Mouse (Mus musculus): Measurements from ENCODE around the gene Spata31d1a. TPM values are rescaled to one million over a fixed set of nuclear protein-coding genes. Genes with fewer than 3 reads are reported as not detected.

The Spata31d1a gene
- polyA plus RNA-seq, 1 experiment from 2014 or later: not detected

GRCm38 (mm10) chr13:59679306-59679705, 30.8 kb downstream of the Spata31d1a start:
- ATAC-seq (replicated peaks; ENCODE audit: low FRiP score): no peak
- WGBS: 66% methylated on average over 4 of the region's 4 CpGs

DNA sequence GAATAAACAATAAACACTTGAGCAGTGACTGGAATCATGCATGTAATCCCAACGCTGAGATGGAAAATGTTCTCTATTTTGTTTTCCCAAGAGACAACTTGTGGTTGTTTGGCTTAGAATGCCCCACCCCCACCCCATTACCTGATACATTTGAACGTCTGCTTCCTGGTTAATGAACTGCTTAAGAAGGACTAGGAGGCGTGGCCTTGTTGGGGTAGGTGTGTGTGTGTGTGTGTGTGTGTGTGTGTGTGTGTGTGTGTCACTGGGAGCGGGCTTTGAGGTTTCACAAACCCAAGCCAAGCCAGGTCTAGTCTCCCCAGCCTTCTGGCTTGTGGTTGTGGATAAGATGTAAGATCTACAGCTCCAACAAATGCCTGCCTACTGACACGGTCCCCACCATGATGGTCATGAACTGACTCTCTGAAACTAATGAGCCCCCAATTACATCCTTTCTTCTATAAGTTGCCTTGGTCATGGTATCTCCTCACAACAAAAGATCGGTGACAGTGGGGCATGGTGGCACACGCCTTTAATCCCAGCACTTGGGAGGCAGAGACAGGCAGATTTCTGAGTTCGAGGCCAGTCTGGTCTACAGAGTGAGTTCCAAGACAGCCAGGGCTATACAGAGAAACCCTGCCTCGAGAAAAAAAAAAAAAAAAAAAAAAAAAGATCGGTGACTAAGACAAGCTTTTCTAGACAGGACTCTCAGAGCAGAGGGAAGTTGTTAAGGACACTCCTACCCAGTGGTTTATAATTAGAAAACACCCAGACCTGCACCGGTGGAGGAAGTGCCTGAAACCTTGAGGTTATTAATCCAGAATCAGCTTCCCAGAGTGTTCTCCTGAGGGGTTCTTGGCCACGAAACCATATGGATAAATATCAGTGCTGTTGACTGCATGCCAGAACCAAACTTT, 33.6 kb downstream of the Spata31d1a start:
- Histone ChIP-seq H3K4me2 (ENCODE audit: low read depth, low read length, severe bottlenecking) (no peak overlapping the region), H3K27ac (ENCODE audit: low read depth, low read length) (no peak overlapping the region), H3K27me3 (ENCODE audit: control insufficient read depth, insufficient read depth, low read length) (no peaks in the 10 kb centered on the region), H3K4me1 (replicated peaks; ENCODE audit: control insufficient read depth, insufficient read depth, low read length) (peaks cover 8% of the 10 kb centered on the region), H3K9me3 (ENCODE audit: control insufficient read depth, low read length) (no peaks in the 10 kb centered on the region), H3K36me3 (ENCODE audit: control insufficient read depth, insufficient read depth, low read length) (no peaks in the 10 kb centered on the region), H3K4me3 (ENCODE audit: low read depth, low read length) (peak overlapping the region; percentile 72; the same call in 1 of the 2 replicates), H3K9ac (ENCODE audit: low read length) (no peak overlapping the region)
- DNase-seq (ENCODE audit: low spot score) (no peak), ATAC-seq (replicated peaks; ENCODE audit: low FRiP score) (no peak)
- 84% methylated on average over 12 of the region's 12 CpGs for WGBS

More at GRCm38 (mm10) chr13:59679306-59679705, 30.8 kb downstream of the Spata31d1a start:
- Histone ChIP-seq H3K4me1 (replicated peaks; ENCODE audit: control insufficient read depth, insufficient read depth, low read length) (no peaks in the 10 kb centered on the region), H3K4me2 (ENCODE audit: low read depth, low read length, severe bottlenecking) (no peak overlapping the region), H3K9ac (ENCODE audit: low read length) (no peak overlapping the region), H3K27me3 (ENCODE audit: control insufficient read depth, insufficient read depth, low read length) (no peaks in the 10 kb centered on the region), H3K4me3 (ENCODE audit: low read depth, low read length) (no peak overlapping the region), H3K27ac (ENCODE audit: low read depth, low read length) (no peak overlapping the region), H3K36me3 (ENCODE audit: control insufficient read depth, insufficient read depth, low read length) (no peaks in the 10 kb centered on the region), H3K9me3 (ENCODE audit: control insufficient read depth, low read length) (no peaks in the 10 kb centered on the region)
- DNase-seq (ENCODE audit: low spot score): no peak

DNA sequence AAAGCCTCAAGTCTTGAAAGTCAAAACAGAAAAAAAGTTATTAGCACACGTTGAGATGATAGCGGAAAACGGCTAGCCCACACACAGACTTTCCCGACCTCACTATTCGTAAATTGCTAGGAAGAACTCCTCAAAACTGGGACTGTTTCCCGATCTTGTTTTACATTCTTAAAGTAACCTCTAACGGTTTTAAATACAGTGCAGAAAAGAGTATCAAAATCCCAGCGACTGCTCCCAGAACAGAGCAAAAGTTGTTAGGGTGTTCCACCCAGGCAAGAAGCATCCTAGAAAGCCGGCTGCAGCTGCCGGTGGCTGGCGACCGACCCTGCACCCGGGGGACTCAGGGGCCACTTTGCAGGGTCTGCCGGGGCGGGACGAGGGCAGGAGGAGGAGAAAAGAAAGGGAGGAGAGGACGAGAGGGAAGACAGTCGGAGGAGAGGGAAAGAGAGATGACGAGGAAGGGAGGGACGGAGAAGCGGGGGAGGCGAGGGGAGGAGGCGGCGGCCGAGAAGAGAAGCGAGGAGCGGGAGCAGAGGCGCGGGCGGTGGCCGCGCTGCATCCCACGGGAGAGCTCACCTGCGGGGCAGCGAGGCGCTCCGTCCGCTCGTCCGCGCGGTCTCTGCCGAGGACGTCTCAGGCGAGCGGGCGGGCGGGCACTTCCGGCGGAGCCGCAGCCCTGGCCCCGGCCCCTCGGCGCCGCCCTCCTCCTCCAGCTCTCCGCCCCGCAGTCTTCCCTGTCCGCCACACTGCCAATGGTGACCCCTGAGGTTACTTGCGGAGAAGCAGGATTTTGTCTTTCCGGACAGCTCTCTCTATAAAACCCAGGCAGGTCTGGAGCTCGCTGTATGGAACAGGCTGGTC, 34.7 kb downstream of the Spata31d1a start, which contains the start of gene Golm1:
Gene Golm1, minus strand, starts transcription at position 661 of the 861 bp plus-strand sequence.
- H3K4me3 ChIP-seq (ENCODE audit: low read depth, low read length): peak within 1 kb of the TSS; percentile 72
- peaks cover 8% of the 10 kb centered on the region for H3K4me1 ChIP-seq (replicated peaks; ENCODE audit: control insufficient read depth, insufficient read depth, low read length)
- ATAC-seq (replicated peaks; ENCODE audit: low FRiP score) (peak; percentile 89), DNase-seq (ENCODE audit: low spot score) (peak; percentile 89)
- peak within 1 kb of the TSS; percentile 87 for H3K27ac ChIP-seq (ENCODE audit: low read depth, low read length)
- H3K27me3 ChIP-seq (ENCODE audit: control insufficient read depth, insufficient read depth, low read length): no peaks in the 10 kb centered on the region
- H3K9ac ChIP-seq (ENCODE audit: low read length): peak within 1 kb of the TSS; percentile 93
- H3K9me3 ChIP-seq (ENCODE audit: control insufficient read depth, low read length): no peaks in the 10 kb centered on the region
- peak within 1 kb of the TSS; percentile 59 for H3K4me2 ChIP-seq (ENCODE audit: low read depth, low read length, severe bottlenecking)
- WGBS: under 1% methylated on average over 52 of the region's 61 CpGs
- no peaks in the 10 kb centered on the region for H3K36me3 ChIP-seq (ENCODE audit: control insufficient read depth, insufficient read depth, low read length)

GRCm38 (mm10) chr13:59674761-59675150, 35.4 kb downstream of the Spata31d1a start:
- WGBS: under 1% methylated on average over 13 of the region's 13 CpGs
- Histone ChIP-seq H3K27me3 (ENCODE audit: control insufficient read depth, insufficient read depth, low read length) (no peaks in the 10 kb centered on the region), H3K9ac (ENCODE audit: low read length) (peak overlapping the region; percentile 93), H3K4me1 (replicated peaks; ENCODE audit: control insufficient read depth, insufficient read depth, low read length) (peaks cover 8% of the 10 kb centered on the region), H3K27ac (ENCODE audit: low read depth, low read length) (peak overlapping the region; percentile 87), H3K4me2 (ENCODE audit: low read depth, low read length, severe bottlenecking) (peak overlapping the region; percentile 59), H3K4me3 (ENCODE audit: low read depth, low read length) (peak overlapping the region; percentile 72), H3K9me3 (ENCODE audit: control insufficient read depth, low read length) (no peaks in the 10 kb centered on the region), H3K36me3 (ENCODE audit: control insufficient read depth, insufficient read depth, low read length) (no peaks in the 10 kb centered on the region)
- ATAC-seq (replicated peaks; ENCODE audit: low FRiP score) (0 out of 2 replicates have a peak, but pooled peaks have one; percentile 42), DNase-seq (ENCODE audit: low spot score) (peak; percentile 77)

GRCm38 (mm10) chr13:59674215-59674614, 35.9 kb downstream of the Spata31d1a start:
- DNase-seq (ENCODE audit: low spot score) (peak; percentile 74), ATAC-seq (replicated peaks; ENCODE audit: low FRiP score) (peak; percentile 54)
- Histone ChIP-seq H3K9ac (ENCODE audit: low read length) (peak overlapping the region; percentile 93), H3K36me3 (ENCODE audit: control insufficient read depth, insufficient read depth, low read length) (no peaks in the 10 kb centered on the region), H3K27me3 (ENCODE audit: control insufficient read depth, insufficient read depth, low read length) (no peaks in the 10 kb centered on the region), H3K9me3 (ENCODE audit: control insufficient read depth, low read length) (no peaks in the 10 kb centered on the region), H3K27ac (ENCODE audit: low read depth, low read length) (peak overlapping the region; percentile 87), H3K4me1 (replicated peaks; ENCODE audit: control insufficient read depth, insufficient read depth, low read length) (peaks cover 8% of the 10 kb centered on the region), H3K4me3 (ENCODE audit: low read depth, low read length) (peak overlapping the region; percentile 72), H3K4me2 (ENCODE audit: low read depth, low read length, severe bottlenecking) (peak overlapping the region; percentile 59)
- 5% methylated on average over 3 of the region's 3 CpGs for WGBS

GRCm38 (mm10) chr13:59673597-59673996, 36.5 kb downstream of the Spata31d1a start:
- Histone ChIP-seq H3K27ac (ENCODE audit: low read depth, low read length) (peak overlapping the region; percentile 87; the same call in 1 of the 2 replicates), H3K9ac (ENCODE audit: low read length) (peak overlapping the region; percentile 93), H3K4me2 (ENCODE audit: low read depth, low read length, severe bottlenecking) (peak overlapping the region; percentile 59), H3K4me1 (replicated peaks; ENCODE audit: control insufficient read depth, insufficient read depth, low read length) (peaks cover 8% of the 10 kb centered on the region), H3K4me3 (ENCODE audit: low read depth, low read length) (peak overlapping the region; percentile 72), H3K36me3 (ENCODE audit: control insufficient read depth, insufficient read depth, low read length) (no peaks in the 10 kb centered on the region), H3K27me3 (ENCODE audit: control insufficient read depth, insufficient read depth, low read length) (no peaks in the 10 kb centered on the region), H3K9me3 (ENCODE audit: control insufficient read depth, low read length) (no peaks in the 10 kb centered on the region)
- 21% methylated on average over 7 of the region's 7 CpGs for WGBS
- ATAC-seq (replicated peaks; ENCODE audit: low FRiP score) (0 out of 2 replicates have a peak, but pooled peaks have one; percentile 5), DNase-seq (ENCODE audit: low spot score) (peak; percentile 56)

- Histone ChIP-seq H3K4me2 (ENCODE audit: low read depth, low read length, severe bottlenecking) (no peak overlapping the region), H3K9ac (ENCODE audit: low read length) (no peak overlapping the region), H3K9me3 (ENCODE audit: control insufficient read depth, low read length) (no peaks in the 10 kb centered on the region), H3K4me1 (replicated peaks; ENCODE audit: control insufficient read depth, insufficient read depth, low read length) (peaks cover 8% of the 10 kb centered on the region), H3K4me3 (ENCODE audit: low read depth, low read length) (no peak overlapping the region), H3K36me3 (ENCODE audit: control insufficient read depth, insufficient read depth, low read length) (no peaks in the 10 kb centered on the region), H3K27ac (ENCODE audit: low read depth, low read length) (peak overlapping the region; percentile 21; the same call in 1 of the 2 replicates), H3K27me3 (ENCODE audit: control insufficient read depth, insufficient read depth, low read length) (no peaks in the 10 kb centered on the region)
- 77% methylated on average over 6 of the region's 6 CpGs for WGBS
- DNase-seq (ENCODE audit: low spot score): no peak
- ATAC-seq (replicated peaks; ENCODE audit: low FRiP score): no peak
Measured at GRCm38 (mm10) chr13:59672248-59672647, 37.9 kb downstream of the Spata31d1a start.

DNA sequence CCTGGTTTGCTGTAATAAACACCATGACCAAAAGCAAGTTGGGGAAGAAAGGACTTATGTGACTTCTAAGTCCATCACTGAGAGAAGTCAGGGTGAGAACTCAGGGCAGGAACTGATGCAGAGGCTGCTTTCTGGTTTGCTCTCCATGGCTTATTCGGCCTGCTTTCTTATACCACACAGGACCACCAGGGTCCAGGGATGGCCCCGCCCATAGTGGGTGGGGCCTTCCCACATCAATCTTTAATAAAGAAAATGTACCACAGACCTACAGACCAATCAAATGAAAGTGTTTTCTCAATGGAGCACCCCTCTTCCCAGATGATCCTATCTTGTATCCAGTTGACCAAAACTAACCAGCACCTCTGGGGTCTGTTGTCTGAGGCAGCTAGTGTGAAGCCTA, 38.6 kb downstream of the Spata31d1a start:
- ATAC-seq (replicated peaks; ENCODE audit: low FRiP score) (0 out of 2 replicates have a peak, but pooled peaks have one; percentile 26), DNase-seq (ENCODE audit: low spot score) (no peak)
- WGBS: 77% methylated on average over 2 of the region's 2 CpGs
- no peak overlapping the region for H3K27ac ChIP-seq (ENCODE audit: low read depth, low read length)
- no peaks in the 10 kb centered on the region for H3K9me3 ChIP-seq (ENCODE audit: control insufficient read depth, low read length)
- H3K36me3 ChIP-seq (ENCODE audit: control insufficient read depth, insufficient read depth, low read length): no peaks in the 10 kb centered on the region
- H3K4me1 ChIP-seq (replicated peaks; ENCODE audit: control insufficient read depth, insufficient read depth, low read length): peaks cover 8% of the 10 kb centered on the region
- no peak overlapping the region for H3K4me2 ChIP-seq (ENCODE audit: low read depth, low read length, severe bottlenecking)
- H3K27me3 ChIP-seq (ENCODE audit: control insufficient read depth, insufficient read depth, low read length): no peaks in the 10 kb centered on the region
- H3K9ac ChIP-seq (ENCODE audit: low read length): no peak overlapping the region
- no peak overlapping the region for H3K4me3 ChIP-seq (ENCODE audit: low read depth, low read length)

Data from forebrain, embryonic 11.5 days (tissue).